Comparison of ENCODE assay signal across 14 mouse cellular contexts in the genomic region with DNA sequence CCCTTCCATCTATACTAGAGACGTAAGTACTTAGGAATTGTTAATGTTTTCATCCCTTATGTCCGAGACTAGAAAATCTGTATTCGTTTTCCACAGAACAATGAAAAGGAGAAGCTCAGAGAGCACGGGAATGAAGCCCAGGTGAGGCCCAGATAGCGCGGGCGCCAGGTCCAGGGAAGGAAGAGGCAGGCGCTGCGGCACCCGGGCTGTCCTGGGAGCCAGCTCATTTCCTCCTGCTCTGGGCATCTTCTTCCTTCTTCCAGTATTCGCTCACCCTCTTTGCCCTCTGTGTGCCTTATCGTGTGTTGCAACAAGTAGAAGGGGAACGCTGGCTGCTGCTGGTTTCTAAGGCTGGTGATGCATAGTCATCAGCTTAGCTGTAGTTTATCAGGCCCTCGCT.
"Had no signal": no experiment of that assay in that cellular context is flagged by ENCODE, and none has a peak within 500 bp of the region (broad histone marks: within the 10 kb centered on the region; RNA-seq: fewer than 3 reads in every experiment).

No protein-coding gene starts in this region.

- DNase-seq: lung, adult 18-20 months; lung, embryonic 14.5 days; lung, postnatal 10 days; lung, postnatal 4 days; right cerebral cortex, postnatal 14 days; thymus, adult 2 months; thymus, postnatal 25 days; thymus, postnatal 4 days had no signal

- H3K9me3 ChIP-seq: megakaryocyte, embryonic 14.5 days; midbrain, embryonic 12.5 days; midbrain, embryonic 15.5 days; neural tube, embryonic 12.5 days; stomach, embryonic 15.5 days had no signal

- H3K4me1 ChIP-seq: megakaryocyte, embryonic 14.5 days; midbrain, embryonic 12.5 days; midbrain, embryonic 15.5 days; neural tube, embryonic 12.5 days; stomach, embryonic 15.5 days had no signal

- H3K27ac ChIP-seq: midbrain, embryonic 12.5 days; midbrain, embryonic 15.5 days; neural tube, embryonic 12.5 days; stomach, embryonic 15.5 days; stomach, postnatal 0 days had no signal

- H3K27me3 ChIP-seq: megakaryocyte, embryonic 14.5 days; midbrain, embryonic 12.5 days; midbrain, embryonic 15.5 days; neural tube, embryonic 12.5 days; stomach, embryonic 15.5 days had no signal

- H3K4me3 ChIP-seq: megakaryocyte, embryonic 14.5 days; midbrain, embryonic 12.5 days; midbrain, embryonic 15.5 days; neural tube, embryonic 12.5 days; stomach, embryonic 15.5 days had no signal
